Comparison of ENCODE assay signal across 11 mouse cellular contexts in genomic region chr7:81398957-81399356, GRCm38 (mm10). TPM values are rescaled to one million over a fixed set of nuclear protein-coding genes. Genes with fewer than 3 reads are reported as not detected.
DNase-seq lines count a peak whose midpoint lies in the region; ATAC-seq and TF ChIP-seq lines count a peak whose summit lies in the region.
"Had no signal": no experiment of that assay in that cellular context is flagged by ENCODE, and none has a peak within 500 bp of the region (broad histone marks: within the 10 kb centered on the region; RNA-seq: fewer than 3 reads in every experiment).

No protein-coding gene starts in this region.

- H3K4me3 ChIP-seq in heart, postnatal 0 days (ENCODE audit: low read depth, low read length): no peak overlapping the region
- H3K4me3 ChIP-seq in heart, embryonic 10.5 days: no peak overlapping the region
- no peak overlapping the region for H3K4me3 ChIP-seq in lung, embryonic 14.5 days (ENCODE audit: low read depth, low read length)
- H3K4me3 ChIP-seq in midbrain, embryonic 13.5 days (replicated peaks): no peak overlapping the region
- H3K4me3 ChIP-seq in forebrain, embryonic 15.5 days: no peak overlapping the region
- H3K4me3 ChIP-seq: erythroblast, embryonic 14.5 days; limb, embryonic 15.5 days had no signal

- no peak overlapping the region for H3K4me2 ChIP-seq in heart, postnatal 0 days (ENCODE audit: low read depth, low read length)
- no peak overlapping the region for H3K4me2 ChIP-seq in lung, embryonic 14.5 days
- no peak overlapping the region for H3K4me2 ChIP-seq in midbrain, embryonic 13.5 days (replicated peaks)
- no peak overlapping the region for H3K4me2 ChIP-seq in forebrain, embryonic 15.5 days (replicated peaks)
- H3K4me2 ChIP-seq: limb, embryonic 15.5 days had no signal

- no peaks in the 10 kb centered on the region for H3K36me3 ChIP-seq in heart, postnatal 0 days (replicated peaks; ENCODE audit: control insufficient read depth, insufficient read depth, low read length)
- no peaks in the 10 kb centered on the region for H3K36me3 ChIP-seq in heart, embryonic 10.5 days
- H3K36me3 ChIP-seq in lung, embryonic 14.5 days (ENCODE audit: insufficient read depth): no peaks in the 10 kb centered on the region
- no peaks in the 10 kb centered on the region for H3K36me3 ChIP-seq in midbrain, embryonic 13.5 days
- no peaks in the 10 kb centered on the region for H3K36me3 ChIP-seq in forebrain, embryonic 15.5 days
- H3K36me3 ChIP-seq: limb, embryonic 15.5 days had no signal

- no peaks in the 10 kb centered on the region for H3K27me3 ChIP-seq in heart, postnatal 0 days (ENCODE audit: control insufficient read depth, insufficient read depth, low read length)
- no peaks in the 10 kb centered on the region for H3K27me3 ChIP-seq in heart, embryonic 10.5 days (ENCODE audit: insufficient read depth, poor library complexity, severe bottlenecking)
- H3K27me3 ChIP-seq in lung, embryonic 14.5 days (ENCODE audit: insufficient read depth, low read length): no peaks in the 10 kb centered on the region
- H3K27me3 ChIP-seq in midbrain, embryonic 13.5 days: no peaks in the 10 kb centered on the region
- no peaks in the 10 kb centered on the region for H3K27me3 ChIP-seq in forebrain, embryonic 15.5 days
- H3K27me3 ChIP-seq: limb, embryonic 15.5 days had no signal

- TF ChIP-seq CTCF in heart, postnatal 0 days (IDR thresholded peaks at IDR 0.05; ENCODE audit: low read depth): peak; percentile 41
- TF ChIP-seq CTCF in lung, embryonic 14.5 days (IDR thresholded peaks at IDR 0.05; ENCODE audit: low read depth): peak; percentile 43

- no peak overlapping the region for H3K9ac ChIP-seq in heart, postnatal 0 days (replicated peaks; ENCODE audit: low read depth, low read length)
- H3K9ac ChIP-seq in lung, embryonic 14.5 days: no peak overlapping the region
- no peak overlapping the region for H3K9ac ChIP-seq in midbrain, embryonic 13.5 days (replicated peaks)
- H3K9ac ChIP-seq in forebrain, embryonic 15.5 days (replicated peaks): no peak overlapping the region
- H3K9ac ChIP-seq: limb, embryonic 15.5 days had no signal

- H3K27ac ChIP-seq in heart, postnatal 0 days (ENCODE audit: low read depth): no peak overlapping the region
- no peak overlapping the region for H3K27ac ChIP-seq in heart, embryonic 10.5 days
- no peak overlapping the region for H3K27ac ChIP-seq in lung, embryonic 14.5 days (ENCODE audit: low read depth)
- H3K27ac ChIP-seq in midbrain, embryonic 13.5 days: no peak overlapping the region
- no peak overlapping the region for H3K27ac ChIP-seq in forebrain, embryonic 15.5 days (replicated peaks)
- H3K27ac ChIP-seq: limb, embryonic 15.5 days had no signal

- DNase-seq in heart, postnatal 0 days (ENCODE audit: low spot score): no peak
- no peak for DNase-seq in heart, embryonic 10.5 days (ENCODE audit: low spot score)
- peak; percentile 31 for DNase-seq in lung, embryonic 14.5 days
- DNase-seq in lung, postnatal 4 days: no peak
- DNase-seq in NIH3T3 (ENCODE audit: low read depth): peak; percentile 61
- DNase-seq in mesoderm, embryonic 11.5 days (ENCODE audit: low read depth, low spot score): peak; percentile 2

- no peaks in the 10 kb centered on the region for H3K4me1 ChIP-seq in heart, postnatal 0 days (ENCODE audit: control insufficient read depth, insufficient read depth)
- no peaks in the 10 kb centered on the region for H3K4me1 ChIP-seq in heart, embryonic 10.5 days
- H3K4me1 ChIP-seq in lung, embryonic 14.5 days (ENCODE audit: insufficient read depth): no peaks in the 10 kb centered on the region
- H3K4me1 ChIP-seq in midbrain, embryonic 13.5 days (replicated peaks): no peaks in the 10 kb centered on the region
- H3K4me1 ChIP-seq in forebrain, embryonic 15.5 days: no peaks in the 10 kb centered on the region
- H3K4me1 ChIP-seq: limb, embryonic 15.5 days had no signal

- no peak for ATAC-seq in heart, postnatal 0 days (ENCODE audit: insufficient read depth, low read depth)
- no peak for ATAC-seq in lung, embryonic 14.5 days (ENCODE audit: insufficient read depth)
- ATAC-seq in midbrain, embryonic 13.5 days: no peak
- ATAC-seq in forebrain, embryonic 15.5 days (replicated peaks): no peak
- ATAC-seq: activated CD4-positive, CD25-positive, alpha-beta regulatory T cell, adult 4 months had no signal

- no peak for TF ChIP-seq EP300 in heart, postnatal 0 days (IDR thresholded peaks at IDR 0.05; ENCODE audit: low read depth)

- 40% methylated on average over 2 of the region's 2 CpGs for whole genome bisulfite sequencing in heart, postnatal 0 days
- 50% methylated on average over 2 of the region's 2 CpGs for WGBS in heart, embryonic 10.5 days
- WGBS in lung, embryonic 14.5 days: 38% methylated on average over 2 of the region's 2 CpGs
- WGBS in midbrain, embryonic 13.5 days: 55% methylated on average over 2 of the region's 2 CpGs
- WGBS in forebrain, embryonic 15.5 days: 51% methylated on average over 2 of the region's 2 CpGs

- no peaks in the 10 kb centered on the region for H3K9me3 ChIP-seq in heart, postnatal 0 days (replicated peaks; ENCODE audit: control insufficient read depth, low read length)
- H3K9me3 ChIP-seq in heart, embryonic 10.5 days: no peaks in the 10 kb centered on the region
- no peaks in the 10 kb centered on the region for H3K9me3 ChIP-seq in lung, embryonic 14.5 days (ENCODE audit: low read depth, low read length)
- no peaks in the 10 kb centered on the region for H3K9me3 ChIP-seq in midbrain, embryonic 13.5 days
- no peaks in the 10 kb centered on the region for H3K9me3 ChIP-seq in forebrain, embryonic 15.5 days
- H3K9me3 ChIP-seq: limb, embryonic 15.5 days had no signal

RNA-seq across cellular contexts. Expression of gene Rps17, which starts 53.9 kb away (rescaled TPM):
- 593 and 806 TPM in 2 replicates for total RNA-seq in heart, postnatal 0 days (2014; rRNA removed; ENCODE audit: low replicate concordance)
- 855 and 860 TPM in 2 replicates for polyA plus RNA-seq in heart, postnatal 0 days (2015; fragmentation: Nextera tagmentation; extraction: Ambion mirVana)
- polyA plus RNA-seq in heart, embryonic 10.5 days (2016; fragmentation: Nextera tagmentation; extraction: Ambion mirVana): 906 and 1,028 TPM in 2 replicates
- 1,388 and 1,408 TPM in 2 replicates for polyA plus RNA-seq in lung, embryonic 14.5 days (2014; fragmentation: Nextera tagmentation; extraction: Ambion mirVana)
- 869 and 873 TPM in 2 replicates for polyA plus RNA-seq in midbrain, embryonic 13.5 days (2015; fragmentation: Nextera tagmentation; extraction: Ambion mirVana)
- 804 and 852 TPM in 2 replicates for polyA plus RNA-seq in forebrain, embryonic 15.5 days (2015; fragmentation: Nextera tagmentation; extraction: Ambion mirVana)

RNA-seq across cellular contexts. Expression of gene Cpeb1, which starts 56.3 kb away (rescaled TPM):
- total RNA-seq in heart, postnatal 0 days (2014; rRNA removed; ENCODE audit: low replicate concordance): 1.3 and 8.1 TPM in 2 replicates
- polyA plus RNA-seq in heart, postnatal 0 days (2015; fragmentation: Nextera tagmentation; extraction: Ambion mirVana): 1.4 and 2.2 TPM in 2 replicates
- polyA plus RNA-seq in heart, embryonic 10.5 days (2016; fragmentation: Nextera tagmentation; extraction: Ambion mirVana): 1.8 and 3.1 TPM in 2 replicates
- polyA plus RNA-seq in lung, embryonic 14.5 days (2014; fragmentation: Nextera tagmentation; extraction: Ambion mirVana): 0.36 and 0.62 TPM in 2 replicates
- 2.6 and 3.2 TPM in 2 replicates for polyA plus RNA-seq in midbrain, embryonic 13.5 days (2015; fragmentation: Nextera tagmentation; extraction: Ambion mirVana)
- polyA plus RNA-seq in forebrain, embryonic 15.5 days (2015; fragmentation: Nextera tagmentation; extraction: Ambion mirVana): 2.0 and 2.1 TPM in 2 replicates
- polyA plus RNA-seq: activated CD4-positive, CD25-positive, alpha-beta regulatory T cell, adult 4 months; erythroblast, embryonic 14.5 days had no signal

Comparison
In these comparisons a context has a peak if more than half of its experiments do, and no peak if none do; other contexts are left out.
1. DNase-seq: peak in lung, embryonic 14.5 days (single experiment), NIH3T3 (single experiment) and mesoderm, embryonic 11.5 days (single experiment); none in heart, postnatal 0 days (single experiment), heart, embryonic 10.5 days (single experiment) and lung, postnatal 4 days (0 of 2).